Mouse (Mus musculus) lung, adult 2 months (tissue): Measurements from ENCODE around the gene Pomp.

Source experiments
- CTCF ChIP-seq: fragments of 200-500 bp; IDR thresholded peaks from 2 replicates; pipeline ENCODE4 v1.5.1; 2011; ENCODE audit warnings: mild to moderate bottlenecking, low read length, control low read depth; ENCODE audit not compliant: insufficient read depth
- POLR2A ChIP-seq: fragments of 200-500 bp; IDR thresholded peaks from 2 replicates; pipeline ENCODE4 v1.6.1; 2011; ENCODE audit warnings: low read depth, mild to moderate bottlenecking, control low read depth, low read length, borderline replicate concordance; ENCODE audit errors: extremely low read depth

DNA sequence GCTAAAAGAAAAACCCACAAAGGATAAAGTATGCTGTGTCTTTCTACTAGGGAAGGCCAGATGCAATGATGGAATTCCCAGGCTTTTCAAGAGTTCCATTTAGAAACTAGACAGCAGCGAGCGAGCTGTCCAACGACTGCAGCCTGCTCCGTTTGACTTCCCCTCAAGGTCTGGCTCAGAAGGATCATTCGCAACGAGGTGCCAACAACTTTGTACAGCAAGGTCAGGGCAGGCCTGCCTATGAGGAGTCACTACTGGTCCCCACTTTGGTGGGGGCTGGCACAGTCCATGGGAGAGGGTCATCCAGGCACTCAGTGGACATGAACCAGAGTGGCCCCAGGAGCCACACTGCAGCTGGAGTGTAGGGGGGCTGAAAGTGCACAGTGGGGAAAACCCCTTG, 23.3 kb downstream of the Pomp start:
- TF ChIP-seq POLR2A: no peak
- no peak for TF ChIP-seq CTCF
